ENCODE assay signal across 16 mouse cellular contexts in genomic region chr16:87944318-87944717, GRCm38 (mm10).
"Had no signal": no experiment of that assay in that cellular context is flagged by ENCODE, and none has a peak within 500 bp of the region (broad histone marks: within the 10 kb centered on the region; RNA-seq: fewer than 3 reads in every experiment).

No protein-coding gene starts in this region.

- H3K4me3 ChIP-seq: lung, embryonic 15.5 days; megakaryocyte, embryonic 14.5 days; midbrain, embryonic 13.5 days; midbrain, embryonic 15.5 days; neural tube, embryonic 12.5 days had no signal

- H3K27me3 ChIP-seq: lung, embryonic 15.5 days; megakaryocyte, embryonic 14.5 days; midbrain, embryonic 13.5 days; midbrain, embryonic 15.5 days; neural tube, embryonic 12.5 days had no signal

- DNase-seq: lung, adult 2 months; lung, postnatal 14 days; lung, postnatal 36 days; right cerebral cortex, postnatal 14 days; spleen, adult 18-20 months; thymus, adult 2 months; thymus, postnatal 25 days; thymus, postnatal 4 days had no signal

- H3K36me3 ChIP-seq: lung, embryonic 15.5 days; midbrain, embryonic 13.5 days; midbrain, embryonic 15.5 days; neural tube, embryonic 12.5 days had no signal

- H3K4me2 ChIP-seq: lung, embryonic 15.5 days; midbrain, embryonic 11.5 days; midbrain, embryonic 13.5 days; midbrain, embryonic 15.5 days; neural tube, embryonic 12.5 days had no signal

- H3K9ac ChIP-seq: lung, embryonic 15.5 days; midbrain, embryonic 13.5 days; midbrain, embryonic 15.5 days; neural tube, embryonic 12.5 days had no signal

- H3K27ac ChIP-seq: lung, embryonic 15.5 days; macrophage; midbrain, embryonic 13.5 days; midbrain, embryonic 15.5 days; neural tube, embryonic 12.5 days had no signal

- ATAC-seq: lung, postnatal 0 days; midbrain, embryonic 13.5 days; midbrain, embryonic 15.5 days had no signal

- H3K4me1 ChIP-seq: lung, embryonic 15.5 days; megakaryocyte, embryonic 14.5 days; midbrain, embryonic 13.5 days; midbrain, embryonic 15.5 days; neural tube, embryonic 12.5 days had no signal

- H3K9me3 ChIP-seq: lung, embryonic 15.5 days; midbrain, embryonic 13.5 days; midbrain, embryonic 15.5 days; neural tube, embryonic 12.5 days had no signal
